Mouse (Mus musculus): ENCODE results near the gene Grm8.

DNA sequence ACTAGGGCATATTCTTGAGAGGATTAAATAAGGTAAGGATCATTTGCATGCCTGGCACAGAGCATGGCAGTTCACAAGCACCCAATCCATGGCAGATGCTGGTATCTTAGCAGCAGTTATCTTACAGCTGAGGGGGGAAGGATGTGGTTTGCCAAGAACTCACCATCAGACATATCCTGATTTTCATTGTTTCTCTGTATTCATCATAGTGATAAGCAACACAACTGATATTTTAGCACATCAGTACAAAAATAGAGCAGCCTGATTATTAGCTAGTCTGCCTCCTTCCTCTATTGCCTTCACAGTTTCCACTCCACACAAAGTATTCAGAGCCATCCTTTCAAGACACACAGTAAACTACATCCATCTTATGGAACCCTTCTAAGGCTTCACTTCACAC, 230.6 kb downstream of the Grm8 start:
- TF ChIP-seq CTCF (IDR thresholded peaks at IDR 0.05; ENCODE audit: extremely low read depth, insufficient read depth, insufficient read length, insufficient replicate concordance) (no peak), POLR2A (IDR thresholded peaks at IDR 0.05; ENCODE audit: low read depth, low read length) (no peak)

Data from spleen, adult 2 months (tissue).